Mouse (Mus musculus): ENCODE results near the gene Ipmk.

The Ipmk gene

GRCm38 (mm10) chr10:71341290-71341689 is 6.3 kb upstream of the Ipmk start:
- DNase-seq (ENCODE audit: low spot score) = no peak

- DNase-seq (ENCODE audit: low spot score) = no peak
Observed at GRCm38 (mm10) chr10:71342030-71342805, 5.3 kb upstream of the Ipmk start.

GRCm38 (mm10) chr10:71343130-71343529 is 4.4 kb upstream of the Ipmk start:
- no peak for DNase-seq (ENCODE audit: low spot score)

- DNase-seq (ENCODE audit: low spot score) = no peak
Observed at GRCm38 (mm10) chr10:71343567-71344265, 3.8 kb upstream of the Ipmk start.

- DNase-seq (ENCODE audit: low spot score) = peak; percentile 95
Observed at GRCm38 (mm10) chr10:71344579-71345143, 2.9 kb upstream of the Ipmk start, which contains the start of gene Cisd1. Gene Cisd1 (minus strand): TSS chr10:71344954.

GRCm38 (mm10) chr10:71346106-71346505 is 1.5 kb upstream of the Ipmk start:
- no peak for DNase-seq (ENCODE audit: low spot score)

- DNase-seq (ENCODE audit: low spot score) = no peak
Observed at GRCm38 (mm10) chr10:71346722-71347508, 648 bp upstream of the Ipmk start.

- DNase-seq (ENCODE audit: low spot score) = peak; percentile 49
Observed at GRCm38 (mm10) chr10:71347964-71348636, 537 bp downstream of the Ipmk start.

DNA sequence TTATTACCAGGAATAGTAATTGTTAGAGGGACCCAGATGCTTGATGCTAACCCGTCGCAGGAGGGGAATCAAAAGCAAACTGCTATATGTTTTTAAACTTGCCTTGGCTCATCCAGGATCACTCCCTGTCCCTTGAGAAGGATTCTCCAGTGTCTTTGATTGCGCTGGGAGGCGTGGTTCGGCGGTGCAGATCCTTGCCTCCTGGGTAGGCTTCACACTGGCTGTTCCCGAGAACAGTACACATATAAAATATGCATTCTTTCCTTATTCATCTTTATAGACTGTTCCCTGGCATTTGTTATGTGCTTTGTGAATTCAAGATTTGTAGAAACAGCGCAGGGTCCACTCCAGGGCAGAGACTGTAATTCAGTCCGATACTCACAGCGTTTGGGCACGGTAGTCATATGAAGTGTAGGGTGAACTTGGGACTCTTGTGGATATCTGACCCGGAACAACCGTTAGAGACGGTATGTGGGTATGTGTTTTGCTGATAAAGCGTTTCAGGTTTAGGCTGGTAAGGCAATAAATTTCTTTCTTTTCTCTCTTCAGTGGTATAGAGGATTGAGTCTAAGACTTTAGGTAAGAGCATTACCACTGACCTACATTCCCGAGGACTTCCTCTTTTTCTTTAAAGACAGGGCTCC is 1.2 kb downstream of the Ipmk start:
- DNase-seq (ENCODE audit: low spot score) = no peak

- no peak for DNase-seq (ENCODE audit: low spot score)
Observed at GRCm38 (mm10) chr10:71349290-71349689, 1.7 kb downstream of the Ipmk start.

- no peak for DNase-seq (ENCODE audit: low spot score)
Observed at GRCm38 (mm10) chr10:71351301-71351700, 3.7 kb downstream of the Ipmk start.

- no peak for DNase-seq (ENCODE audit: low spot score)
Observed at GRCm38 (mm10) chr10:71353850-71354249, 6.3 kb downstream of the Ipmk start.

DNA sequence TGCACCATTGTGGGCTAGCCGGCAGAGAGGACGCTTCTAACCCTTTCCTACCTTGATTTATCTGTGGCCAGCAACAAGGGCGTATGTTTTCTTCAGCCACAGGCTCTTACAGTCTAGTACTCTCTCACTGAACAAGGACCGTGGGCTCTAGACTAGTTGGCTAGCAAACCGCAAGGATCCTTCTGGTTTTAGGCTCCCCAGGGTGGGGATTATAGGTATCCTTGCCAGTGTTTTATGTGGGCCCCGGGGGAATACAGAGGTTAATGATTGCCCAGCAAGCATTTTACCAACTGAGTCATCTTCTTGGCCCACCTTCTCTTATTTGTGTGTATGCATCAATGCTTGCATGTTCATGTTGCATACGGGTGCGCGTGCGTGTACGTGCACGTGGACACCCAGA is 7.4 kb downstream of the Ipmk start:
- no peak for DNase-seq (ENCODE audit: low spot score)

DNA sequence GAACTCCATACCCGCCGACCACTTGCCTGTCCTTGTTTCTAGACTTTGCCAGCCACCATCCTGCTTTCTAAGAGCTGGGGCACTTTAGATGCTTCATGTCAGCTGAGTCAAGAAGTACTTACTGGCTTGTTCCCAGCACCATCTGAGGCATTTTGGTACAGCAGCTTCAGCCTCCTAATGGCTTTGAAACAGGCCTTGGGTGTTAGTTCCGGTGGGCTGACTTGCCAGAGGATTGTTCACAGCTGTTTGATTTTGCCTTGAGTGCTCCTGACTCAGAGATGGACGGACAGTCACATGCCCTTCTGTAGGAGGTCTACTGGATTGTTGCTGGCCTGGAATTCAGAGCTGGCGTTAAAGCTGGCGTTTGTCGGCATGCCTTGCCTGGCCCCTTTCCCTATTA is 13.5 kb downstream of the Ipmk start:
- DNase-seq (ENCODE audit: low spot score) = no peak

DNA sequence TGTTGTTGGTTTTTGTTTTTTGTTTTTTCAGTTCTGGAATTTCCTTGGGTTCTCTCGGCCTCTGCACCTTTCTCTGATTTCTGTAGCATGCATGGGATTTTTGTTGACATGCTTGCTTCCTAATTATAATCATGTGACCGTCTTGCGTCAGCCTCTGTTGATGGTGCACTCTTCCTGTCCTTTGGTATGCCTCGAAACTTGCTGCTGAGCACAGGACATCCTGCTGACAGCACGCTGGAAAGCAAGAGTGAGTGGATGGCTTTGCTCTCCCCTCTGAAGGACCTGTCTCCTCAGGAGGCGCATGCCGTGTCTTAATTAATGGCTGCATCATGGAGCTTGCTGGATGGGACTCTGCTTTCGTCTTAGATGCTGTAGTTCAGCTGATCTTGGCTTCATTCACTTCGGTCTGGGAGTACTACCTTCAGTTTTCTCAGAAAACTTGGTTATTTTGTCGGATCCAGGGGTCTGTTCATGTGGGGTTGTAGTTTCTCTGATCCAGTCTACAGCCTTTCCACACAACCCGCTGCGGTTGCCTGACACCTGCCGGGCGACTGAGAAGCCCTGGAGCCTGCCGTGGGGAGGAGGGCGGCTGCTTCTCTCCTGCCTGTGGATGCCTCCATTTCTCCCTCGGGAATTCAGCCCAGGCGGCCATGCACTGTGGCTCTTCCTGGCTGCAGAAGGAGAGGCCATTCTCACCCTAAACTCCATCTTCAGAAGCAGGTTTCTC is 14.4 kb downstream of the Ipmk start:
- DNase-seq (ENCODE audit: low spot score) = no peak

- no peak for DNase-seq (ENCODE audit: low spot score)
Observed at GRCm38 (mm10) chr10:71363440-71363839, 15.9 kb downstream of the Ipmk start.

DNA sequence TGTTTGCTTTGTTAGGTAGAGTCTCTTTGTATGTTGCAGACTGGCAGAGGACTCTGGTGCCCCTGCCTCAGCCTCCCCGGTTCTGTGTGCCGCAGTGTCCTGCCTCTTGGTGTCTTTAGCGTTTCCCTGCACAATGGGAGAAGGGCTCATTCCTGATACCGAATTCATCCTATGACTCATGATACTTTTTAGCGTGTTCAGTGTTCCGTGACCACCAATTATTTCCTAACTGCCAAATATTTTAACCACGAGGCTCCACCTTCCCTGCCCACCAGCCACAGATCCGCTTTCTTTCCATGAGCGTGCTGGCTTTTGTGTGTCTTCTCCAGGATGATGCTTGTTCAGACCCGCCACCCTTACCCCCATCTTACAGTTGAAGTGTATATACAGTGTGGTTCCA is 16.3 kb downstream of the Ipmk start:
- DNase-seq (ENCODE audit: low spot score) = no peak

GRCm38 (mm10) chr10:71368128-71368940 is 20.8 kb downstream of the Ipmk start:
- DNase-seq (ENCODE audit: low spot score) = peak; percentile 47

GRCm38 (mm10) chr10:71369466-71369865 is 21.9 kb downstream of the Ipmk start:
- DNase-seq (ENCODE audit: low spot score) = peak; percentile 41

GRCm38 (mm10) chr10:71371881-71372280 is 24.3 kb downstream of the Ipmk start:
- DNase-seq (ENCODE audit: low spot score) = no peak
